Mouse (Mus musculus): ENCODE results near the gene Nsf.
"Not testable (repeated sequence)": the region's sequence is repeated elsewhere in the genome, so short reads cannot be mapped to it uniquely, and the experiment has no call there.

Nsf gene

GRCm38 (mm10) chr11:103906051-103906719 lies 47.7 kb downstream of the Nsf start:
- in situ Hi-C loops (cut with MboI; ENCODE audit: low pct_unique_long_range_greater_than_20kb in 1 of 2, low sequenced_read_pairs in 2 of 2, unreplicated experiment in 1 of 2), result no loop called here

- in situ Hi-C loops (cut with MboI; ENCODE audit: low pct_unique_long_range_greater_than_20kb in 1 of 2, low sequenced_read_pairs in 2 of 2, unreplicated experiment in 1 of 2), result no loop called here
Measured at GRCm38 (mm10) chr11:103905506-103905905, 48.4 kb downstream of the Nsf start.

GRCm38 (mm10) chr11:103901581-103901966 lies 52.3 kb downstream of the Nsf start:
- in situ Hi-C loops (cut with MboI; ENCODE audit: low pct_unique_long_range_greater_than_20kb in 1 of 2, low sequenced_read_pairs in 2 of 2, unreplicated experiment in 1 of 2), result no loop called here

- in situ Hi-C loops (cut with MboI; ENCODE audit: low pct_unique_long_range_greater_than_20kb in 1 of 2, low sequenced_read_pairs in 2 of 2, unreplicated experiment in 1 of 2), result no loop called here
Measured at GRCm38 (mm10) chr11:103900803-103901580, 52.9 kb downstream of the Nsf start.

GRCm38 (mm10) chr11:103896966-103897750 lies 56.7 kb downstream of the Nsf start:
- in situ Hi-C loops (cut with MboI; ENCODE audit: low pct_unique_long_range_greater_than_20kb in 1 of 2, low sequenced_read_pairs in 2 of 2, unreplicated experiment in 1 of 2), result no loop called here

GRCm38 (mm10) chr11:103896056-103896455 lies 57.8 kb downstream of the Nsf start:
- in situ Hi-C loops (cut with MboI; ENCODE audit: low pct_unique_long_range_greater_than_20kb in 1 of 2, low sequenced_read_pairs in 2 of 2, unreplicated experiment in 1 of 2), result no loop called here

- in situ Hi-C loops (cut with MboI; ENCODE audit: low pct_unique_long_range_greater_than_20kb in 1 of 2, low sequenced_read_pairs in 2 of 2, unreplicated experiment in 1 of 2), result no loop called here
Measured at GRCm38 (mm10) chr11:103892831-103893230, 61.0 kb downstream of the Nsf start.

GRCm38 (mm10) chr11:103891781-103892180 lies 62.1 kb downstream of the Nsf start:
- in situ Hi-C loops (cut with MboI; ENCODE audit: low pct_unique_long_range_greater_than_20kb in 1 of 2, low sequenced_read_pairs in 2 of 2, unreplicated experiment in 1 of 2), result no loop called here

GRCm38 (mm10) chr11:103890337-103891186 lies 63.3 kb downstream of the Nsf start:
- in situ Hi-C loops (cut with MboI; ENCODE audit: low pct_unique_long_range_greater_than_20kb in 1 of 2, low sequenced_read_pairs in 2 of 2, unreplicated experiment in 1 of 2), result no loop called here

- in situ Hi-C loops (cut with MboI; ENCODE audit: low pct_unique_long_range_greater_than_20kb in 1 of 2, low sequenced_read_pairs in 2 of 2, unreplicated experiment in 1 of 2), result no loop called here
Measured at GRCm38 (mm10) chr11:103887724-103888410, 66.0 kb downstream of the Nsf start.

- in situ Hi-C loops (cut with MboI; ENCODE audit: low pct_unique_long_range_greater_than_20kb in 1 of 2, low sequenced_read_pairs in 2 of 2, unreplicated experiment in 1 of 2), result no loop called here
Measured at GRCm38 (mm10) chr11:103884749-103885383, 69.0 kb downstream of the Nsf start.

- in situ Hi-C loops (cut with MboI; ENCODE audit: low pct_unique_long_range_greater_than_20kb in 1 of 2, low sequenced_read_pairs in 2 of 2, unreplicated experiment in 1 of 2), result no loop called here
Measured at GRCm38 (mm10) chr11:103883793-103884192, 70.1 kb downstream of the Nsf start.

GRCm38 (mm10) chr11:103879476-103879875 lies 74.4 kb downstream of the Nsf start:
- in situ Hi-C loops (cut with MboI; ENCODE audit: low pct_unique_long_range_greater_than_20kb in 1 of 2, low sequenced_read_pairs in 2 of 2, unreplicated experiment in 1 of 2), result not testable (repeated sequence)

GRCm38 (mm10) chr11:103878441-103878840 lies 75.4 kb downstream of the Nsf start:
- in situ Hi-C loops (cut with MboI; ENCODE audit: low pct_unique_long_range_greater_than_20kb in 1 of 2, low sequenced_read_pairs in 2 of 2, unreplicated experiment in 1 of 2), result no loop called here

GRCm38 (mm10) chr11:103870352-103870751 lies 83.5 kb downstream of the Nsf start:
- in situ Hi-C loops (cut with MboI; ENCODE audit: low pct_unique_long_range_greater_than_20kb in 1 of 2, low sequenced_read_pairs in 2 of 2, unreplicated experiment in 1 of 2), result no loop called here

GRCm38 (mm10) chr11:103867702-103868101 lies 86.2 kb downstream of the Nsf start:
- in situ Hi-C loops (cut with MboI; ENCODE audit: low pct_unique_long_range_greater_than_20kb in 1 of 2, low sequenced_read_pairs in 2 of 2, unreplicated experiment in 1 of 2), result no loop called here

- in situ Hi-C loops (cut with MboI; ENCODE audit: low pct_unique_long_range_greater_than_20kb in 1 of 2, low sequenced_read_pairs in 2 of 2, unreplicated experiment in 1 of 2), result no loop called here
Measured at GRCm38 (mm10) chr11:103865346-103865745, 88.5 kb downstream of the Nsf start.
